Mouse (Mus musculus) CD4-positive helper T cell, adult 2 months (primary cell): ENCODE results near the gene Mettl27.

Source experiments
- DNase-seq: peaks from one replicate; pipeline ENCODE4 v3.0.0-alpha.2; 2012; ENCODE audit warnings: low read depth, missing footprints, low spot score

Mettl27 gene

DNA sequence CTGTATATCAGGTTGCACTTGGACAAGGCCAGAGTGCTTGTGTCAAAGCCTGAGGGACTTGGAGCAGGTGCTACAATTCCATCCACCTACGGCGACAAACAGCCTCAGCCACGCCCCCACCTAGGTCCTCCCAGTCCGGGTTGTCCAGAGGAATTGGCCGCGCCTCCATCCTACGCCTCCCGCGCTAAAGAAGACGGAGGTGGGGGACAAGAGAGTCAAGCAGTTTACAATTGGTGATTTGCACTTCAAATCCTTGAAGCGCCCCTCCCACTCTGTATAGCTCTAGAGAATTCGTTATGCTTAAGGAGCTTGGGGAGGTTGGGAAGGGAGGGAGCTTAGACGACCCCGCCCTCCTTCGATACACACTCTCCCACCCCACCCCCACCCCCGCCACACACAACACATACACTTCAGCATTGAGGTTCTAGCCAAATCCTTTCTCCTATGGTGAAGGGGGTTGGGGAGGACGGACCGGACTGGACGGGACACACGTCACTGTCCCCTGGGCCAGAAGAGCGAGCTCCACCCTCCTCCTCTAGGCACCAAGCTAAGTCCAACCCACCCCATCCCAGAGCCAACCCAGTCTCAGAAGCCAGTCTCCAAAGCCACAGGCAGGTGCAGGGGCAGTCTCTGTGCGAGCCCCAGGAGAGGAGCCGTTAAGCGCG lies 53.6 kb downstream of the Mettl27 start, which contains the start of gene Cldn3:
Gene Cldn3, plus strand, starts transcription at position 582 of the 665 bp plus-strand sequence.
- DNase-seq: no peak

DNA sequence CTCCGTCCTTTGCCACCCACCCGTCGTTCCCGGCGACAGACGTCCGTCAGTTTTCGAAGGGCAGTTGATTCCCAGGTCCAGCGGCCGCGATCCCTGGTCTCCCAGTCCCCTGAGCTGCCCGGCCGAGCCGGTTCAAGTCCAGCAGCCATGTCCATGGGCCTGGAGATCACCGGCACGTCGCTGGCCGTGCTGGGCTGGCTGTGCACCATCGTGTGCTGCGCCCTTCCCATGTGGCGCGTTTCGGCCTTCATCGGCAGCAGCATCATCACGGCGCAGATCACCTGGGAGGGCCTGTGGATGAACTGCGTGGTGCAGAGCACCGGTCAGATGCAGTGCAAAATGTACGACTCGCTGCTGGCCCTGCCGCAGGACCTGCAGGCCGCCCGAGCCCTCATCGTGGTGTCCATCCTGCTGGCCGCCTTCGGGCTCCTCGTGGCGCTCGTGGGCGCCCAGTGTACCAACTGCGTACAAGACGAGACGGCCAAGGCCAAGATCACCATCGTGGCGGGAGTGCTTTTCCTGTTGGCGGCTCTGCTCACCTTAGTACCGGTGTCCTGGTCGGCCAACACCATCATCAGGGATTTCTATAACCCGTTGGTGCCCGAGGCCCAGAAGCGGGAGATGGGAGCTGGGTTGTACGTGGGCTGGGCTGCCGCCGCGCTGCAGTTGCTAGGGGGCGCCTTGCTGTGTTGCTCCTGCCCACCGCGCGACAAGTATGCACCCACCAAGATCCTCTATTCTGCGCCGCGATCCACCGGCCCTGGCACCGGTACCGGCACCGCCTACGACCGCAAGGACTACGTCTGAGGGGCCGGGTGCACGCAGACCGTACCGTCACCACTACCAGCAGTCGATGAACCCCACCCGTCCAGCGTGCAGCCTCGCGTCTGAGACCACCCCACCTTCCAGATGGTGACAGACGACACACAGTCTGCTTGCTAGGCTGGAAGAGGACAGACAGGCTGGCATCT lies 54.4 kb downstream of the Mettl27 start:
- no peak for DNase-seq

DNA sequence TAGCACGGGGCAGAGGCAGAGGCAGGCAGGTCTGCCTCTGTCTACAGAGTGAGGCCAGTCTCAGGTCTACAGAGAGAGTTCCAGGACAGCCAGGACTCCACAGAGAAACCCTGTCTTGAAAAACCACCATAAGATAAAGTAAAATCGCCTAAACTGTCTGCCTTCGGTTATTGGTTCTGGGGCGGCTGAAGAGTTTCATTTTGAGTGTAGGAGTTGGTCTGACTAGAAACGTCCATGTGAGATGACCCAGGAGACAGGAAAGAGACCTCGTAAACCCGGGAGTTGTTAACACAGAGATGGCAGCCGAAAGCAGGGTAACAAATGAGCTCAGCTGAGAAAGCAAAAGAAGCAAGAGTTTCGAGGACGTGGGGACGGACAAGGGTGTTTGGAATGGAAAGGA lies 57.0 kb downstream of the Mettl27 start:
- DNase-seq: no peak

DNA sequence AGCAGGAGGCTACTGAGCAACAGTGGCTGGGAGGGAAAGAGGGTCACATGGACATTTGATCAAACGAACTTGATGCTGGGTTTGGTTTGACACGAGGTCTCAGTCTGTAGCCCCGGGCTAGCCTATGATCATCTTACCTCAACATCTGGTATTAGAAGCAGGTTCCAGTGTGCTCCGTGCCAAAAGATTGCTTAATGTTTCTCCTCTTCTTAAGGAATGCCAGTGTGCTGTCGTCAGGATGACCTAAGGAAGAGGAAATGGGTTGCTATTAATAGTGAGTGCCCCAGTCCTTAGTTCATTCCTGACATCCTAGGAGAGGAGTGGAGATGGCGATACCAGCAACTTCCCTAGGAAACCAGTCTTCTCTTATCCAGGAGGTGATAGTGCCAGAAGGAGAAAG lies 57.6 kb downstream of the Mettl27 start:
- DNase-seq: no peak
